Mouse (Mus musculus): ENCODE measurements around the gene Cox5a. TPM values are rescaled to one million over a fixed set of nuclear protein-coding genes. Genes with fewer than 3 reads are reported as not detected.

Gene Cox5a
- total RNA-seq, 1 experiment: 390 TPM

DNA sequence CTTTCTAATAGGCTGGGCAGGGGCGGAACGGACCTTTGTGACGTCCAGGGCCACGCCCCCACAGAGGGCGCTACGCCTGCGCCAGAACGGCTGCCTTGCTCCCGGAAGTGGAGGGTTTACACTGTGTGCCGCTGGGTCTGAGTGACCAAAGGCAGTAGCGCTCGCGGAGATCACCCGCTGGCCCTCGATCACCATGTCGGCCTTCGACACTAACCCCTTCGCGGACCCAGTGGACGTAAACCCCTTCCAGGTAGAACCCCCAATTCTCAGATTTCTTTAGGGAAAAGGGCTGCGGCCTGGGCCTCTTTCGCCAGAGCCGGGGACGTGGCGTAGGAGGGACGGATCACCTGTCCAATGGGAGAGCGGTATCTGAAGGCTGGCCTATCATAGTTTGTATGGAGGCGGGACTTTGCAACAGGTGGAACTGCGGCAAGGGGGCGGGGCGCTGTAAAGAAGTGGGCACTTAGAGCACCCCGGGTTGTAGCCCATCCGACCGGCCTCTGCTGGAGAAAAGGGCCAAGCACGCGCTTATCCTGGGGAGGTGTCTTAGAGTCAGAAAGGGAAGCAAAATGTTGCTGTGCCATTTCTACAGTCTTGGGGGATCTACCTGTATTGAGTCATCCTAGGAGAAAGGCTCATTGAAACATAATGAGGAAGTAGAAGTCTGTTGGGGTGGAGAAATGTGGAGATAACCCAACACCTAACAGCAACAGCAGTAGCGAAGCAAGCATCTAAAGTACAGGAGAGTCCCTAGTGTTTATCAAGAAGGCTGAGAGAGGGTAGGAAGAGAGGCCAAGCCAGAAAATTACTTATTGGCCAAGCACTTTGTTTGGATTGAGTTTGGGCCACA, 40.0 kb downstream of the Cox5a start, which contains the start of gene Scamp2:
Gene Scamp2, plus strand, starts transcription at position 83 of the 850 bp plus-strand sequence.
- Histone ChIP-seq H3K27ac (ENCODE audit: insufficient read depth, low read depth, low read length, poor library complexity, severe bottlenecking) (peak within 1 kb of the TSS; percentile 37; the same call in 1 of the 2 replicates), H3K9me3 (ENCODE audit: control insufficient read depth, insufficient read depth, low read depth, low read length) (no peaks in the 10 kb centered on the region), H3K4me1 (ENCODE audit: control insufficient read depth in 2 of 2, insufficient read depth in 2 of 2, low read length in 2 of 2, poor library complexity in 1 of 2) (peaks cover 0 to 7% of the 10 kb centered on the region in 2 experiments; a peak in 1 of 4 replicates), H3K4me3 (ENCODE audit: insufficient read depth in 1 of 2, low read depth in 1 of 2, low read length in 2 of 2, poor library complexity in 1 of 2, severe bottlenecking in 1 of 2) (peak within 1 kb of the TSS; percentile 73 to 100), H3K9ac (ENCODE audit: insufficient read depth, low read depth, low read length, poor library complexity, severe bottlenecking) (peak within 1 kb of the TSS; percentile 81), H3K36me3 (ENCODE audit: control insufficient read depth, insufficient read depth, low read length, poor library complexity, severe bottlenecking) (no peaks in the 10 kb centered on the region)
- in situ Hi-C loops (cut with MboI; ENCODE audit: low sequenced_read_pairs in 2 of 2, unreplicated experiment in 2 of 2): no loop called here
- TF ChIP-seq HCFC1 (IDR thresholded peaks at IDR 0.05; ENCODE audit: borderline replicate concordance, insufficient read depth, low read length): peak; percentile 71
- no peak for TF ChIP-seq MAFK (IDR thresholded peaks at IDR 0.05; ENCODE audit: insufficient read depth, low read depth, low read length)
- TF ChIP-seq CHD2 (IDR thresholded peaks at IDR 0.05; ENCODE audit: low read depth, low read length): peak; percentile 81
- DNase-seq (ENCODE audit: low read depth, low spot score): peak; percentile 88

DNA sequence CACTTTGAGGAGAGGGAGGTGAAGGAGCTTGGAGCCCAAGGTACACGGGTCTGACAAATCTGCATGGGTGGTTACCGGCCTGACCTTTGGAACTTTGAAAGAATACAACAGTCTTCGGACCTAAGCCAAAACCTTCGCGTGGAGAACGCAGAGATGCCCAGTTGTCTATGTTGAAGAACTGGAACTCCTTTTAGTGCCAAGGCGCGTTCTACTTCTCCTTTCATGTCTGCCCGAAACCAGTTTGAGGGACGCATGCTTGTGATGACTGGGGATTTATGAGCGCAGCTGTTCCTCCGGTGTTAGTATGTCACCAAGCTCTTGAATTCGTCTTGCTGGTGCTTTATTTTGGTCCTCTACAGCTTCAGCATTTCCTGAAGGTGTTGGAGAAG, 40.6 kb downstream of the Cox5a start:
- TF ChIP-seq ZC3H11A (IDR thresholded peaks at IDR 0.05; ENCODE audit: borderline replicate concordance, low read depth, low read length): no peak
- TF ChIP-seq ZNF384 (IDR thresholded peaks at IDR 0.05; ENCODE audit: low read depth, low read length): no peak
- TF ChIP-seq HCFC1 (IDR thresholded peaks at IDR 0.05; ENCODE audit: borderline replicate concordance, insufficient read depth, low read length): no peak
- TF ChIP-seq MAFK (IDR thresholded peaks at IDR 0.05; ENCODE audit: insufficient read depth, low read depth, low read length): no peak
- no peak for TF ChIP-seq CHD2 (IDR thresholded peaks at IDR 0.05; ENCODE audit: low read depth, low read length)
- in situ Hi-C loops (cut with MboI; ENCODE audit: low sequenced_read_pairs in 2 of 2, unreplicated experiment in 2 of 2): no loop called here
- H3K36me3 ChIP-seq (ENCODE audit: control insufficient read depth, insufficient read depth, low read length, poor library complexity, severe bottlenecking): no peaks in the 10 kb centered on the region
- no peaks in the 10 kb centered on the region for H3K9me3 ChIP-seq (ENCODE audit: control insufficient read depth, insufficient read depth, low read depth, low read length)
- no peak overlapping the region for H3K27ac ChIP-seq (ENCODE audit: insufficient read depth, low read depth, low read length, poor library complexity, severe bottlenecking)
- H3K4me3 ChIP-seq (ENCODE audit: insufficient read depth in 1 of 2, low read depth in 1 of 2, low read length in 2 of 2, poor library complexity in 1 of 2, severe bottlenecking in 1 of 2): peak overlapping the region; percentile 53 to 100; a peak in 3 of 4 replicates
- no peak for DNase-seq (ENCODE audit: low read depth, low spot score)
- H3K4me1 ChIP-seq (ENCODE audit: control insufficient read depth in 2 of 2, insufficient read depth in 2 of 2, low read length in 2 of 2, poor library complexity in 1 of 2): peaks cover 0 to 7% of the 10 kb centered on the region in 2 experiments; a peak in 1 of 4 replicates
- peak overlapping the region; percentile 24; the same call in 1 of the 2 replicates for H3K9ac ChIP-seq (ENCODE audit: insufficient read depth, low read depth, low read length, poor library complexity, severe bottlenecking)

DNA sequence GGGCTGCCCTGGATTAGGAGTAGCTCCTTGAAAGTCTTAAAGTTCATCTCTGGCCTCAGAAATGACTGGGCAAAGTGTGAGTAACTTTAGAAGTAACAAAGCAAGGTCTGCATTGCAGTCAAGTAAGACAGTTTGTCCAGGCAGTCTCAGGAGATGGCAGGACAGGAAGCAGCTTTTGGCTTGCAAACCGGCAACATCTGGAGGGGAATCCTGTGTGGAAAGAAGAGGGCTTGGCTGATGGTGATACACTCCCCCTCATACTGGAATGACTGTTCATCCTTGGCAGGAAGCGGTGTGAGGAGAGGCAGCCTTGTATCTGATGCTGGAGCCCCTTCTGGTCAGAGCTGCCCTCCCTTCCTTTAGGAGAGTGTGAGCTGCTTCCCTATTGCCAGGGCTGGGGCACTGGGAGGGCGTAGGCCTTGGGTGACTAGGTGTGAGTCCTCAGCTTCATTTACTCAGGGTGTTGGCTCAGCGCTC, 41.9 kb downstream of the Cox5a start:
- H3K9ac ChIP-seq (ENCODE audit: insufficient read depth, low read depth, low read length, poor library complexity, severe bottlenecking): no peak overlapping the region
- no peak overlapping the region for H3K27ac ChIP-seq (ENCODE audit: insufficient read depth, low read depth, low read length, poor library complexity, severe bottlenecking)
- in situ Hi-C loops (cut with MboI; ENCODE audit: low sequenced_read_pairs in 2 of 2, unreplicated experiment in 2 of 2): no loop called here
- no peak for DNase-seq (ENCODE audit: low read depth, low spot score)
- H3K9me3 ChIP-seq (ENCODE audit: control insufficient read depth, insufficient read depth, low read depth, low read length): no peaks in the 10 kb centered on the region
- peaks cover 0 to 13% of the 10 kb centered on the region in 2 experiments; a peak in 1 of 4 replicates for H3K4me1 ChIP-seq (ENCODE audit: control insufficient read depth in 2 of 2, insufficient read depth in 2 of 2, low read length in 2 of 2, poor library complexity in 1 of 2)
- TF ChIP-seq ZC3H11A (IDR thresholded peaks at IDR 0.05; ENCODE audit: borderline replicate concordance, low read depth, low read length): no peak
- TF ChIP-seq CHD2 (IDR thresholded peaks at IDR 0.05; ENCODE audit: low read depth, low read length): no peak
- no peak for TF ChIP-seq MAFK (IDR thresholded peaks at IDR 0.05; ENCODE audit: insufficient read depth, low read depth, low read length)
- TF ChIP-seq ZNF384 (IDR thresholded peaks at IDR 0.05; ENCODE audit: low read depth, low read length): no peak
- TF ChIP-seq HCFC1 (IDR thresholded peaks at IDR 0.05; ENCODE audit: borderline replicate concordance, insufficient read depth, low read length): no peak
- H3K4me3 ChIP-seq (ENCODE audit: insufficient read depth in 1 of 2, low read depth in 1 of 2, low read length in 2 of 2, poor library complexity in 1 of 2, severe bottlenecking in 1 of 2): no peak overlapping the region
- peaks cover 1% of the 10 kb centered on the region; the same call in 1 of the 2 replicates for H3K36me3 ChIP-seq (ENCODE audit: control insufficient read depth, insufficient read depth, low read length, poor library complexity, severe bottlenecking)

DNA sequence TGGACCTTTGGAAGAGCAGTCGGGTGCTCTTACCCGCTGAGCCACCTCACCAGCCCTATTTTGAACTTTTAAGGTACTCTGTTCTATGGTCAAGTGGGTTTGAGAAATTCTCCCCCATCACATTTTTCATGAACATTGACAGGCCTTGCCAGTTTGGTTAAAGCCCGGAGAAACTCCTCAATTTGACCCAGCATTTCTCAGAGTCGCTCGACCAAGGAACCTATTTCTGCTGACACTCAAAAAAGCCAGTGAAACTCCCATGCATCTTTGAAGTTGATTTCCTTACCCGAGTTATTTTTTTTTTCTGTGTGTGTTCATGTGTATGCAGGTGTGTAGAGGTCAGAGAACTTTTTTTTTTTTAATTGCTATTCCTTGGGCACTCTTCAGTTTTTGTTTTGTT, 43.5 kb downstream of the Cox5a start:
- TF ChIP-seq HCFC1 (IDR thresholded peaks at IDR 0.05; ENCODE audit: borderline replicate concordance, insufficient read depth, low read length): no peak
- TF ChIP-seq CHD2 (IDR thresholded peaks at IDR 0.05; ENCODE audit: low read depth, low read length): no peak
- no peak for TF ChIP-seq ZNF384 (IDR thresholded peaks at IDR 0.05; ENCODE audit: low read depth, low read length)
- no peak for TF ChIP-seq MAFK (IDR thresholded peaks at IDR 0.05; ENCODE audit: insufficient read depth, low read depth, low read length)
- TF ChIP-seq ZC3H11A (IDR thresholded peaks at IDR 0.05; ENCODE audit: borderline replicate concordance, low read depth, low read length): no peak
- Histone ChIP-seq H3K4me1 (ENCODE audit: control insufficient read depth in 2 of 2, insufficient read depth in 2 of 2, low read length in 2 of 2, poor library complexity in 1 of 2) (peaks cover 2 to 18% of the 10 kb centered on the region in 2 experiments; a peak in 1 of 4 replicates), H3K27ac (ENCODE audit: insufficient read depth, low read depth, low read length, poor library complexity, severe bottlenecking) (no peak overlapping the region), H3K9me3 (ENCODE audit: control insufficient read depth, insufficient read depth, low read depth, low read length) (no peaks in the 10 kb centered on the region), H3K9ac (ENCODE audit: insufficient read depth, low read depth, low read length, poor library complexity, severe bottlenecking) (no peak overlapping the region), H3K36me3 (ENCODE audit: control insufficient read depth, insufficient read depth, low read length, poor library complexity, severe bottlenecking) (peaks cover 10% of the 10 kb centered on the region; the same call in 1 of the 2 replicates), H3K4me3 (ENCODE audit: insufficient read depth in 1 of 2, low read depth in 1 of 2, low read length in 2 of 2, poor library complexity in 1 of 2, severe bottlenecking in 1 of 2) (no peak overlapping the region)
- no peak for DNase-seq (ENCODE audit: low read depth, low spot score)
- in situ Hi-C loops (cut with MboI; ENCODE audit: low sequenced_read_pairs in 2 of 2, unreplicated experiment in 2 of 2): no loop called here

Data from ES-E14 (cell line).